In the genomic region with DNA sequence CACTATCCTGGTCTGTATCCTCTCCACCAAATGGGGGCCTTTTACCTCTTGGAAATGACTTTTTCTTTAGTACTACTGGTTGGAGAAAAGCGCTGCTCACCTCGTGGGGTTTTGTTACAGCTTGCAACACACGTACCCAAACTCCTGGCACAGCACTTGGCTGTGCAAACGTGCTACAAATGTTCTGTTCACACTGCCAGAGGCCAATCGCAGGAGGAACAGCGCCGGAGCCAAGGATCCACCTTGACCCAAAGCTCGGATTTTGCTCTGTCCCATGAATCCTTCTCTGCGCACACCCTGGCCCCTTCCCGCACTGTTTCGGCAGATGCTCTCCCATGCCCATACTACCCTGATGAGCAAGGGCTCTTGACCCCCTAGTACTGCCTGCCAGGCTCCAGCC, we compare ENCODE assay signal across 9 mouse cellular contexts. TPM values are rescaled to one million over a fixed set of nuclear protein-coding genes. Genes with fewer than 3 reads are reported as not detected.
A peak's percentile ranks its signal among the peaks of the same experiment; 100 is the strongest.
DNase-seq lines count a peak whose midpoint lies in the region; ATAC-seq and TF ChIP-seq lines count a peak whose summit lies in the region.
"Had no signal": no experiment of that assay in that cellular context is flagged by ENCODE, and none has a peak within 500 bp of the region (broad histone marks: within the 10 kb centered on the region; RNA-seq: fewer than 3 reads in every experiment).

No protein-coding gene starts in this region.

- peaks cover 29% of the 10 kb centered on the region for H3K36me3 ChIP-seq in erythroblast, embryonic 14.5 days (ENCODE audit: control insufficient read depth)
- peaks cover 11% of the 10 kb centered on the region; the same call in 1 of the 2 replicates for H3K36me3 ChIP-seq in kidney, embryonic 16.5 days (ENCODE audit: insufficient read depth, low read length)
- H3K36me3 ChIP-seq in hindbrain, embryonic 15.5 days, result no peaks in the 10 kb centered on the region; the same call in 1 of the 2 replicates
- peaks cover 4% of the 10 kb centered on the region; the same call in 1 of the 2 replicates for H3K36me3 ChIP-seq in midbrain, embryonic 16.5 days (ENCODE audit: control insufficient read depth, insufficient read depth, low read length)

- DNase-seq in kidney, adult 11 months, result no peak
- DNase-seq in left cerebral cortex, adult 2 months (ENCODE audit: extremely low spot score in 1 of 2, low spot score in 2 of 2), result no peak
- no peak for DNase-seq in right cerebral cortex, adult 18-20 months

- H3K4me1 ChIP-seq in erythroblast, embryonic 14.5 days (ENCODE audit: control insufficient read depth), result peaks cover 10% of the 10 kb centered on the region
- 0 out of 2 replicates have a peak, but pooled peaks cover 4% of the 10 kb centered on the region for H3K4me1 ChIP-seq in kidney, embryonic 16.5 days (ENCODE audit: insufficient read depth, low read length)
- H3K4me1 ChIP-seq in hindbrain, embryonic 15.5 days (replicated peaks), result no peaks in the 10 kb centered on the region
- no peaks in the 10 kb centered on the region for H3K4me1 ChIP-seq in midbrain, embryonic 16.5 days (ENCODE audit: control insufficient read depth, insufficient read depth, low read length)

- H3K9ac ChIP-seq in kidney, embryonic 16.5 days (replicated peaks; ENCODE audit: low read length), result peak overlapping the region; percentile 31; the same call in 1 of the 2 replicates
- H3K9ac ChIP-seq in hindbrain, embryonic 15.5 days, result no peak overlapping the region
- 0 out of 2 replicates have a peak overlapping the region, but pooled peaks have one; percentile 27 for H3K9ac ChIP-seq in midbrain, embryonic 16.5 days (ENCODE audit: low read depth, low read length)

- WGBS in kidney, embryonic 16.5 days, result 42% methylated on average over 11 of the region's 11 CpGs
- 57% methylated on average over 11 of the region's 11 CpGs for WGBS in hindbrain, embryonic 15.5 days
- 55% methylated on average over 11 of the region's 11 CpGs for WGBS in midbrain, embryonic 16.5 days

- H3K4me2 ChIP-seq in kidney, embryonic 16.5 days (replicated peaks; ENCODE audit: low read depth, low read length), result peak overlapping the region; percentile 42
- peak overlapping the region; percentile 18; the same call in 1 of the 2 replicates for H3K4me2 ChIP-seq in hindbrain, embryonic 15.5 days
- H3K4me2 ChIP-seq in midbrain, embryonic 16.5 days (ENCODE audit: low read length), result no peak overlapping the region

- peak overlapping the region; percentile 47 for H3K4me3 ChIP-seq in erythroblast, embryonic 14.5 days (replicated peaks)
- H3K4me3 ChIP-seq in kidney, embryonic 16.5 days (ENCODE audit: low read length), result peak overlapping the region; percentile 25
- H3K4me3 ChIP-seq in hindbrain, embryonic 15.5 days, result no peak overlapping the region
- H3K4me3 ChIP-seq in midbrain, embryonic 16.5 days (ENCODE audit: low read depth, low read length), result no peak overlapping the region
- no peak overlapping the region for H3K4me3 ChIP-seq in left cerebral cortex, adult 2 months
- H3K4me3 ChIP-seq: layer of hippocampus, adult 2 months had no signal

- H3K27ac ChIP-seq in kidney, embryonic 16.5 days (ENCODE audit: low read length), result no peak overlapping the region
- H3K27ac ChIP-seq in hindbrain, embryonic 15.5 days (replicated peaks), result no peak overlapping the region
- H3K27ac ChIP-seq in midbrain, embryonic 16.5 days (ENCODE audit: low read length), result no peak overlapping the region
- H3K27ac ChIP-seq in left cerebral cortex, adult 2 months, result no peak overlapping the region
- H3K27ac ChIP-seq: layer of hippocampus, adult 2 months had no signal

- ATAC-seq in erythroblast, adult 5-6 weeks (replicated peaks; ENCODE audit: low FRiP score, poor library complexity, severe bottlenecking), result no peak
- ATAC-seq in kidney, embryonic 16.5 days (ENCODE audit: low FRiP score, low TSS enrichment), result no peak
- no peak for ATAC-seq in hindbrain, embryonic 15.5 days (ENCODE audit: low FRiP score, low read depth)
- ATAC-seq in midbrain, embryonic 16.5 days, result no peak

- H3K9me3 ChIP-seq in erythroblast, embryonic 14.5 days (ENCODE audit: control insufficient read depth, low read length), result no peaks in the 10 kb centered on the region
- no peaks in the 10 kb centered on the region for H3K9me3 ChIP-seq in kidney, embryonic 16.5 days (ENCODE audit: low read length)
- H3K9me3 ChIP-seq in hindbrain, embryonic 15.5 days, result no peaks in the 10 kb centered on the region
- H3K9me3 ChIP-seq in midbrain, embryonic 16.5 days (replicated peaks; ENCODE audit: control insufficient read depth, low read length, poor library complexity, severe bottlenecking), result no peaks in the 10 kb centered on the region

- intact Hi-C loops in left cerebral cortex, adult 2 months (cut with DNase I), result no loop called here

- peaks cover 13% of the 10 kb centered on the region for H3K27me3 ChIP-seq in erythroblast, embryonic 14.5 days (ENCODE audit: control insufficient read depth)
- H3K27me3 ChIP-seq in kidney, embryonic 16.5 days (ENCODE audit: insufficient read depth, low read length), result 0 out of 2 replicates have a peak, but pooled peaks cover 6% of the 10 kb centered on the region
- peaks cover 5% of the 10 kb centered on the region; the same call in 1 of the 2 replicates for H3K27me3 ChIP-seq in hindbrain, embryonic 15.5 days
- peaks cover 2% of the 10 kb centered on the region; the same call in 1 of the 2 replicates for H3K27me3 ChIP-seq in midbrain, embryonic 16.5 days (ENCODE audit: control insufficient read depth, insufficient read depth, low read depth, low read length)

- TF ChIP-seq CTCF in left cerebral cortex, adult 2 months (IDR thresholded peaks at IDR 0.05), result no peak

RNA-seq across cellular contexts. Expression of a gene that starts 0.5 kb away (rescaled TPM):
- polyA plus RNA-seq in erythroblast, embryonic 14.5 days (2012), result 0.05 TPM in 1 of 2 replicates, not detected in the other
- total RNA-seq in erythroblast, adult 5-6 weeks (2015; ENCODE audit: low replicate concordance), result not detected in 2 replicates
- total RNA-seq in erythroblast, adult 5-6 weeks (2017; ENCODE audit: low replicate concordance), result not detected in 2 replicates
- polyA plus RNA-seq in kidney, embryonic 16.5 days (2015; fragmentation: Nextera tagmentation; extraction: Ambion mirVana), result 2.4 and 2.7 TPM in 2 replicates
- polyA plus RNA-seq in hindbrain, embryonic 15.5 days (2015; fragmentation: Nextera tagmentation; extraction: Ambion mirVana), result 0.86 and 1.9 TPM in 2 replicates
- polyA plus RNA-seq in midbrain, embryonic 16.5 days (2015; fragmentation: Nextera tagmentation; extraction: Ambion mirVana), result 0.68 and 0.83 TPM in 2 replicates
- total RNA-seq in left cerebral cortex, adult 2 months (2021), result 1 to 10 TPM in 1 of 2 experiments, under 1 TPM in 1; 0.70 to 2.1 TPM

RNA-seq across cellular contexts. Expression of a gene that starts 17.2 kb away (rescaled TPM):
- 1.5 and 1.7 TPM in 2 replicates for polyA plus RNA-seq in erythroblast, embryonic 14.5 days (2012)
- 1.9 and 3.8 TPM in 2 replicates for total RNA-seq in erythroblast, adult 5-6 weeks (2015; ENCODE audit: low replicate concordance)
- 2.8 and 3.9 TPM in 2 replicates for total RNA-seq in erythroblast, adult 5-6 weeks (2017; ENCODE audit: low replicate concordance)
- 26.8 and 27.4 TPM in 2 replicates for polyA plus RNA-seq in kidney, embryonic 16.5 days (2015; fragmentation: Nextera tagmentation; extraction: Ambion mirVana)
- polyA plus RNA-seq in hindbrain, embryonic 15.5 days (2015; fragmentation: Nextera tagmentation; extraction: Ambion mirVana), result 29.7 and 30.7 TPM in 2 replicates
- polyA plus RNA-seq in midbrain, embryonic 16.5 days (2015; fragmentation: Nextera tagmentation; extraction: Ambion mirVana), result 22.6 and 22.7 TPM in 2 replicates
- total RNA-seq in left cerebral cortex, adult 2 months (2021), result 10 to 100 TPM; 54.6 to 55.5 TPM

RNA-seq across cellular contexts. Expression of a gene that starts 23.5 kb away (rescaled TPM):
- polyA plus RNA-seq in erythroblast, embryonic 14.5 days (2012), result 3.0 and 3.2 TPM in 2 replicates
- 6.9 and 8.8 TPM in 2 replicates for total RNA-seq in erythroblast, adult 5-6 weeks (2015; ENCODE audit: low replicate concordance)
- total RNA-seq in erythroblast, adult 5-6 weeks (2017; ENCODE audit: low replicate concordance), result 7.7 and 18.2 TPM in 2 replicates
- 85.9 and 94.5 TPM in 2 replicates for polyA plus RNA-seq in kidney, embryonic 16.5 days (2015; fragmentation: Nextera tagmentation; extraction: Ambion mirVana)
- 67.2 and 73.5 TPM in 2 replicates for polyA plus RNA-seq in hindbrain, embryonic 15.5 days (2015; fragmentation: Nextera tagmentation; extraction: Ambion mirVana)
- polyA plus RNA-seq in midbrain, embryonic 16.5 days (2015; fragmentation: Nextera tagmentation; extraction: Ambion mirVana), result 67.7 and 67.8 TPM in 2 replicates
- total RNA-seq in left cerebral cortex, adult 2 months (2021), result 10 to 100 TPM; 65.1 to 68.1 TPM

RNA-seq across cellular contexts. Expression of a gene that starts 23.6 kb away (rescaled TPM):
- 7.4 and 7.5 TPM in 2 replicates for polyA plus RNA-seq in erythroblast, embryonic 14.5 days (2012)
- 5.4 and 9.2 TPM in 2 replicates for total RNA-seq in erythroblast, adult 5-6 weeks (2015; ENCODE audit: low replicate concordance)
- total RNA-seq in erythroblast, adult 5-6 weeks (2017; ENCODE audit: low replicate concordance), result 7.4 and 10.9 TPM in 2 replicates
- polyA plus RNA-seq in kidney, embryonic 16.5 days (2015; fragmentation: Nextera tagmentation; extraction: Ambion mirVana), result 110 and 112 TPM in 2 replicates
- polyA plus RNA-seq in hindbrain, embryonic 15.5 days (2015; fragmentation: Nextera tagmentation; extraction: Ambion mirVana), result 101 and 109 TPM in 2 replicates
- polyA plus RNA-seq in midbrain, embryonic 16.5 days (2015; fragmentation: Nextera tagmentation; extraction: Ambion mirVana), result 94.8 and 102 TPM in 2 replicates
- total RNA-seq in left cerebral cortex, adult 2 months (2021), result 10 to 100 TPM; 79.5 to 83.9 TPM

RNA-seq across cellular contexts. Expression of a gene that starts 35.0 kb away (rescaled TPM):
- polyA plus RNA-seq in erythroblast, embryonic 14.5 days (2012), result not detected in 2 replicates
- total RNA-seq in erythroblast, adult 5-6 weeks (2015; ENCODE audit: low replicate concordance), result not detected in 2 replicates
- not detected in 2 replicates for total RNA-seq in erythroblast, adult 5-6 weeks (2017; ENCODE audit: low replicate concordance)
- 0.22 and 0.29 TPM in 2 replicates for polyA plus RNA-seq in kidney, embryonic 16.5 days (2015; fragmentation: Nextera tagmentation; extraction: Ambion mirVana)
- 0.19 and 0.45 TPM in 2 replicates for polyA plus RNA-seq in hindbrain, embryonic 15.5 days (2015; fragmentation: Nextera tagmentation; extraction: Ambion mirVana)
- polyA plus RNA-seq in midbrain, embryonic 16.5 days (2015; fragmentation: Nextera tagmentation; extraction: Ambion mirVana), result not detected in 2 replicates
- total RNA-seq in left cerebral cortex, adult 2 months (2021), result under 1 TPM in 1 of 2 experiments, not detected in 1; 0.28 TPM
- total RNA-seq: layer of hippocampus, adult 2 months had no signal

Comparison
In these comparisons a context has a peak if more than half of its experiments do, and no peak if none do; other contexts are left out.
1. H3K4me3 ChIP-seq: peak in erythroblast, embryonic 14.5 days (single experiment) and kidney, embryonic 16.5 days (single experiment); none in hindbrain, embryonic 15.5 days (single experiment), midbrain, embryonic 16.5 days (single experiment) and left cerebral cortex, adult 2 months (single experiment).
2. RNA of a gene that starts 23.5 kb away (polyA plus RNA-seq): 85.9 to 94.5 TPM in kidney, embryonic 16.5 days, 67.2 to 73.5 TPM in hindbrain, embryonic 15.5 days and 67.7 to 67.8 TPM in midbrain, embryonic 16.5 days; 3.0 to 3.2 TPM in erythroblast, embryonic 14.5 days; every median in the first group is over 10 times any median in the second.